Mouse (Mus musculus): ENCODE data around the gene Rai1. TPM values are rescaled to one million over a fixed set of nuclear protein-coding genes. Genes with fewer than 3 reads are reported as not detected.

The Rai1 gene
- total and polyA plus RNA-seq, 3 experiments: 26.3 to 101 (median 56.7) TPM

DNA sequence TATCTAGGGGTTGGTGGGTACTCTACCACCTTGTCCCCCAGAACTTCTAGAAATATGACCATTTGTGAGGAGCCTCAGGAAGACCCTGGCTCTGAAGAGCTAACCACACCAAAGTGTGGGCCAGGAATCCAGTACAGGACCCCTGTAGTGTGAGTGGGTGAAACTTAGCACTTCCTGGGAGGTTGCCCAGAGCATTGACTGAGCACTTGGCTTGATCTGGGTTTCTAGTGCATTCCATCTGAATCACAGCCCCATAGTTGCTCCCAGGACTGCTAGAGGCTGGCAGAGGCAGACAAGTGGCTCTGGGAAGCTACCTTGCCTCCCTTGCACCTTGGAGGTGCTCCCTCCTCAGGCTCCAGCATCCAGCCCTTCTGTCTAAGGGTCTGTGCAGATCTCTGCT is 36.2 kb upstream of the Rai1 start:
- TF ChIP-seq BHLHE40 (IDR thresholded peaks at IDR 0.05; ENCODE audit: borderline replicate concordance, low read depth, low read length) (no peak), ETS1 (IDR thresholded peaks at IDR 0.05; ENCODE audit: low read depth, low read length) (no peak), POLR2A (IDR thresholded peaks at IDR 0.05; ENCODE audit: control insufficient read depth in 1 of 2, insufficient read depth in 1 of 2, low read depth in 1 of 2, low read length in 2 of 2, poor library complexity in 1 of 2) (no peak), POLR2AphosphoS5 (IDR thresholded peaks at IDR 0.05; ENCODE audit: borderline replicate concordance, low read depth, low read length) (no peak), MAZ (IDR thresholded peaks at IDR 0.05; ENCODE audit: low read depth, low read length) (no peak), NELFE (IDR thresholded peaks at IDR 0.05; ENCODE audit: low read depth, low read length) (no peak), GABPA (IDR thresholded peaks at IDR 0.05; ENCODE audit: low read depth, low read length) (no peak), ZKSCAN1 (IDR thresholded peaks at IDR 0.05; ENCODE audit: low read depth, low read length) (no peak), GATA1 (IDR thresholded peaks at IDR 0.05; ENCODE audit: low read depth, low read length) (no peak), TBP (IDR thresholded peaks at IDR 0.05; ENCODE audit: low read depth, low read length) (no peak), ZMIZ1 (IDR thresholded peaks at IDR 0.05; ENCODE audit: low read depth, low read length) (no peak), UBTF (IDR thresholded peaks at IDR 0.05; ENCODE audit: borderline replicate concordance, insufficient read depth, low read depth, low read length) (no peak), MXI1 (IDR thresholded peaks at IDR 0.05; ENCODE audit: low read depth, low read length) (no peak), USF2 (IDR thresholded peaks at IDR 0.05; ENCODE audit: borderline replicate concordance in 1 of 2, insufficient read depth in 1 of 2, low read depth in 1 of 2, low read length in 2 of 2) (no peak), ZC3H11A (IDR thresholded peaks at IDR 0.05; ENCODE audit: low read depth, low read length) (no peak)
- Histone ChIP-seq H3K4me1 (ENCODE audit: control insufficient read depth in 1 of 2, insufficient read depth in 2 of 2, low read length in 2 of 2) (peaks cover 4 to 11% of the 10 kb centered on the region in 2 experiments), H3K4me3 (ENCODE audit: control insufficient read depth in 1 of 2, insufficient read depth in 1 of 2, low read depth in 2 of 2, low read length in 2 of 2) (no peak overlapping the region), H3K36me3 (ENCODE audit: control insufficient read depth in 1 of 2, insufficient read depth in 2 of 2, low read length in 2 of 2) (peaks cover 0 to 5% of the 10 kb centered on the region in 2 experiments; a peak in 2 of 4 replicates), H3K79me2 (ENCODE audit: control insufficient read depth, insufficient read depth, low read length, poor library complexity) (no peaks in the 10 kb centered on the region), H3K9me3 (replicated peaks; ENCODE audit: insufficient read depth, low read length) (no peaks in the 10 kb centered on the region), H3K27ac (ENCODE audit: control insufficient read depth, low read depth, low read length) (no peak overlapping the region), H3K9ac (ENCODE audit: control insufficient read depth, low read depth, low read length, poor library complexity, severe bottlenecking) (no peak overlapping the region), H3K27me3 (ENCODE audit: control insufficient read depth in 1 of 2, insufficient read depth in 2 of 2, low read length in 2 of 2) (no peaks in the 10 kb centered on the region; a peak in 1 of 4 replicates)
- DNase-seq (ENCODE audit: low read depth, low spot score): no peak

DNA sequence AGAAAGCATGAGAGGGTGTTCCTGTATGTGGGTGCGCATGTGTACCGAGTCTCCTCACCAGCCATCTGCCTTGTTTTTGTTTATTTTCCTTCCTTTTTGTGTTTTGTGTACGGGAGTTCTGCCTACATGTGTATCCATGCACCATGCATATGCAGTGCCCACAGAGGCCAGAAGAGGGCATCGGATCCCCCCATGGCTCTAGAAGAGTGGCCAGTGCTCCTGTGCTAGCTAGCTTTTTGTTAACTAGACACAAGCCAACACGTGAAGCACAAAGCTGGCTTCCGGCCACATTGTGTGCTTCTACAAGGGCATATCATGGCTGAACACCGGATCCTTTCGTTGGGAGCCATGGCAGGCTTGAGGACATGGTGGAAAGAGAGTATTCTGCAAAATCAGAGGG is 34.2 kb upstream of the Rai1 start:
- H3K4me1 ChIP-seq (ENCODE audit: control insufficient read depth in 1 of 2, insufficient read depth in 2 of 2, low read length in 2 of 2): peaks cover 4 to 11% of the 10 kb centered on the region in 2 experiments
- no peaks in the 10 kb centered on the region for H3K79me2 ChIP-seq (ENCODE audit: control insufficient read depth, insufficient read depth, low read length, poor library complexity)
- no peak overlapping the region for H3K27ac ChIP-seq (ENCODE audit: control insufficient read depth, low read depth, low read length)
- H3K9ac ChIP-seq (ENCODE audit: control insufficient read depth, low read depth, low read length, poor library complexity, severe bottlenecking): no peak overlapping the region
- no peaks in the 10 kb centered on the region for H3K9me3 ChIP-seq (replicated peaks; ENCODE audit: insufficient read depth, low read length)
- TF ChIP-seq USF2 (IDR thresholded peaks at IDR 0.05; ENCODE audit: borderline replicate concordance in 1 of 2, insufficient read depth in 1 of 2, low read depth in 1 of 2, low read length in 2 of 2): no peak
- peak; percentile 47 for TF ChIP-seq RAD21 (IDR thresholded peaks at IDR 0.05; ENCODE audit: low read depth, low read length)
- no peak for TF ChIP-seq MEF2A (IDR thresholded peaks at IDR 0.05; ENCODE audit: extremely low read depth, insufficient replicate concordance, low read depth, low read length, poor library complexity, severe bottlenecking)
- peak; percentile 74 to 94 (median 87) for TF ChIP-seq CTCF (IDR thresholded peaks at IDR 0.05 in 2 of 3, conservative IDR thresholded peaks at IDR 0.05 in 1 of 3; ENCODE audit: control insufficient read depth in 1 of 3, insufficient read depth in 1 of 3, low read depth in 2 of 3, low read length in 3 of 3, poor library complexity in 1 of 3, severe bottlenecking in 1 of 3)
- no peak for TF ChIP-seq ZNF384 (IDR thresholded peaks at IDR 0.05; ENCODE audit: low read depth, low read length)
- no peak for TF ChIP-seq JUND (IDR thresholded peaks at IDR 0.05; ENCODE audit: low read depth, low read length)
- TF ChIP-seq POLR2A (IDR thresholded peaks at IDR 0.05; ENCODE audit: control insufficient read depth in 1 of 2, insufficient read depth in 1 of 2, low read depth in 1 of 2, low read length in 2 of 2, poor library complexity in 1 of 2): no peak
- TF ChIP-seq NELFE (IDR thresholded peaks at IDR 0.05; ENCODE audit: low read depth, low read length): no peak
- TF ChIP-seq SMC3 (IDR thresholded peaks at IDR 0.05; ENCODE audit: low read depth, low read length): peak; percentile 80
- no peak; the same call in 1 of the 2 replicates for TF ChIP-seq MAZ (IDR thresholded peaks at IDR 0.05; ENCODE audit: low read depth, low read length)
- 0 out of 2 replicates have a peak, but pooled peaks have one; percentile 18 for TF ChIP-seq USF1 (IDR thresholded peaks at IDR 0.05; ENCODE audit: low read depth, low read length)
- no peak for TF ChIP-seq POLR2AphosphoS5 (IDR thresholded peaks at IDR 0.05; ENCODE audit: borderline replicate concordance, low read depth, low read length)
- TF ChIP-seq MYC (IDR thresholded peaks at IDR 0.05; ENCODE audit: low read depth, low read length): 0 out of 2 replicates have a peak, but pooled peaks have one; percentile 25
- TF ChIP-seq MAX (IDR thresholded peaks at IDR 0.05; ENCODE audit: low read length): peak; percentile 41; the same call in 1 of the 2 replicates
- no peak for TF ChIP-seq GABPA (IDR thresholded peaks at IDR 0.05; ENCODE audit: low read depth, low read length)
- TF ChIP-seq BHLHE40 (IDR thresholded peaks at IDR 0.05; ENCODE audit: borderline replicate concordance, low read depth, low read length): no peak; the same call in 1 of the 2 replicates
- TF ChIP-seq ZC3H11A (IDR thresholded peaks at IDR 0.05; ENCODE audit: low read depth, low read length): peak; percentile 55
- peak; percentile 83 for DNase-seq (ENCODE audit: low read depth, low spot score)
- H3K36me3 ChIP-seq (ENCODE audit: control insufficient read depth in 1 of 2, insufficient read depth in 2 of 2, low read length in 2 of 2): peaks cover 0 to 5% of the 10 kb centered on the region in 2 experiments; a peak in 2 of 4 replicates
- no peaks in the 10 kb centered on the region for H3K27me3 ChIP-seq (ENCODE audit: control insufficient read depth in 1 of 2, insufficient read depth in 2 of 2, low read length in 2 of 2)
- no peak overlapping the region for H3K4me3 ChIP-seq (ENCODE audit: control insufficient read depth in 1 of 2, insufficient read depth in 1 of 2, low read depth in 2 of 2, low read length in 2 of 2)

Measured in MEL (cell line).